Mouse (Mus musculus): ENCODE data around the gene Dmap1. TPM values are rescaled to one million over a fixed set of nuclear protein-coding genes. Genes with fewer than 3 reads are reported as not detected.

Gene Dmap1
- total and polyA plus RNA-seq, 3 experiments, result 39.3 to 43.4 (median 39.3) TPM

- Histone ChIP-seq H3K4me1 (ENCODE audit: control insufficient read depth in 1 of 2, insufficient read depth in 2 of 2) (peaks cover 5 to 72% of the 10 kb centered on the region in 2 experiments), H3K36me3 (replicated peaks in 1 of 2; ENCODE audit: control insufficient read depth in 1 of 2, insufficient read depth in 1 of 2, low read length in 1 of 2) (peaks cover 7 to 73% of the 10 kb centered on the region in 2 experiments), H3K79me2 (replicated peaks; ENCODE audit: control insufficient read depth, extremely low read depth, insufficient read depth, poor library complexity, severe bottlenecking) (no peaks in the 10 kb centered on the region), H3K27me3 (replicated peaks) (no peaks in the 10 kb centered on the region), H3K4me3 (replicated peaks in 1 of 3; ENCODE audit: low read depth in 2 of 3, low read length in 2 of 3, poor library complexity in 1 of 3) (no peak overlapping the region), H3K9ac (ENCODE audit: insufficient read depth, low read depth) (no peak overlapping the region), H3K9me3 (replicated peaks; ENCODE audit: low read length) (no peaks in the 10 kb centered on the region), H3K4me2 (ENCODE audit: insufficient read depth, low read depth, poor library complexity, severe bottlenecking) (no peak overlapping the region), H3K27ac (ENCODE audit: insufficient read depth, low read depth) (no peak overlapping the region)
- TF ChIP-seq KAT2A (IDR thresholded peaks at IDR 0.05; ENCODE audit: insufficient replicate concordance, low read length) (no peak), POLR2AphosphoS2 (IDR thresholded peaks at IDR 0.05; ENCODE audit: low read depth, low read length) (no peak), CHD2 (IDR thresholded peaks at IDR 0.05; ENCODE audit: low read length) (no peak), ZKSCAN1 (IDR thresholded peaks at IDR 0.05; ENCODE audit: borderline replicate concordance, low read depth, low read length) (no peak)
- DNase-seq (ENCODE audit: extremely low read depth), result no peak
- in situ Hi-C loops (cut with MboI; ENCODE audit: low pct_ligation_motif_present, low pct_unique_long_range_greater_than_20kb, low sequenced_read_pairs), result no loop called here
- dilution Hi-C loops (cut with MboI; ENCODE audit: extremely low pct_ligation_motif_present, extremely low pct_unique_long_range_greater_than_20kb, low sequenced_read_pairs), result no loop called here
Observed at GRCm38 (mm10) chr4:117645859-117646258, 36.2 kb downstream of the Dmap1 start.

- Histone ChIP-seq H3K9me3 (replicated peaks; ENCODE audit: low read length) (no peaks in the 10 kb centered on the region), H3K4me2 (ENCODE audit: insufficient read depth, low read depth, poor library complexity, severe bottlenecking) (no peak overlapping the region), H3K27ac (ENCODE audit: insufficient read depth, low read depth) (no peak overlapping the region), H3K9ac (ENCODE audit: insufficient read depth, low read depth) (no peak overlapping the region), H3K79me2 (replicated peaks; ENCODE audit: control insufficient read depth, extremely low read depth, insufficient read depth, poor library complexity, severe bottlenecking) (no peaks in the 10 kb centered on the region), H3K4me3 (replicated peaks in 1 of 3; ENCODE audit: low read depth in 2 of 3, low read length in 2 of 3, poor library complexity in 1 of 3) (no peak overlapping the region), H3K4me1 (ENCODE audit: control insufficient read depth in 1 of 2, insufficient read depth in 2 of 2) (peaks cover 5 to 69% of the 10 kb centered on the region in 2 experiments), H3K36me3 (replicated peaks in 1 of 2; ENCODE audit: control insufficient read depth in 1 of 2, insufficient read depth in 1 of 2, low read length in 1 of 2) (peaks cover 7 to 73% of the 10 kb centered on the region in 2 experiments), H3K27me3 (replicated peaks) (no peaks in the 10 kb centered on the region)
- in situ Hi-C loops (cut with MboI; ENCODE audit: low pct_ligation_motif_present, low pct_unique_long_range_greater_than_20kb, low sequenced_read_pairs), result no loop called here
- dilution Hi-C loops (cut with MboI; ENCODE audit: extremely low pct_ligation_motif_present, extremely low pct_unique_long_range_greater_than_20kb, low sequenced_read_pairs), result no loop called here
- no peak for TF ChIP-seq USF1 (IDR thresholded peaks at IDR 0.05; ENCODE audit: low read depth, low read length)
- no peak for TF ChIP-seq CHD2 (IDR thresholded peaks at IDR 0.05; ENCODE audit: low read length)
- no peak for TF ChIP-seq RCOR1 (conservative IDR thresholded peaks at IDR 0.05; ENCODE audit: low read depth, low read length)
- no peak for TF ChIP-seq IRF4 (IDR thresholded peaks at IDR 0.05; ENCODE audit: low read depth, low read length)
- TF ChIP-seq HCFC1 (IDR thresholded peaks at IDR 0.05; ENCODE audit: low read depth, low read length), result no peak
- no peak for TF ChIP-seq MAX (IDR thresholded peaks at IDR 0.05; ENCODE audit: low read length)
- TF ChIP-seq NELFE (IDR thresholded peaks at IDR 0.05; ENCODE audit: low read depth, low read length), result no peak
- TF ChIP-seq E2F4 (IDR thresholded peaks at IDR 0.05; ENCODE audit: insufficient replicate concordance, low read depth, low read length), result no peak
- TF ChIP-seq POLR2AphosphoS2 (IDR thresholded peaks at IDR 0.05; ENCODE audit: low read depth, low read length), result no peak
- DNase-seq (ENCODE audit: extremely low read depth), result no peak
Observed at GRCm38 (mm10) chr4:117645031-117645435, 37.0 kb downstream of the Dmap1 start.

GRCm38 (mm10) chr4:117641804-117642203 is 40.3 kb downstream of the Dmap1 start:
- dilution Hi-C loops (cut with MboI; ENCODE audit: extremely low pct_ligation_motif_present, extremely low pct_unique_long_range_greater_than_20kb, low sequenced_read_pairs), result no loop called here
- H3K4me1 ChIP-seq (ENCODE audit: control insufficient read depth in 1 of 2, insufficient read depth in 2 of 2), result peaks cover 3 to 40% of the 10 kb centered on the region in 2 experiments; a peak in 3 of 4 replicates

More at GRCm38 (mm10) chr4:117641804-117642203, 40.3 kb downstream of the Dmap1 start:
- Histone ChIP-seq H3K9ac (ENCODE audit: insufficient read depth, low read depth) (no peak overlapping the region), H3K27ac (ENCODE audit: insufficient read depth, low read depth) (no peak overlapping the region), H3K79me2 (replicated peaks; ENCODE audit: control insufficient read depth, extremely low read depth, insufficient read depth, poor library complexity, severe bottlenecking) (no peaks in the 10 kb centered on the region), H3K4me3 (replicated peaks in 1 of 3; ENCODE audit: low read depth in 2 of 3, low read length in 2 of 3, poor library complexity in 1 of 3) (no peak overlapping the region), H3K27me3 (replicated peaks) (no peaks in the 10 kb centered on the region), H3K4me2 (ENCODE audit: insufficient read depth, low read depth, poor library complexity, severe bottlenecking) (no peak overlapping the region), H3K9me3 (replicated peaks; ENCODE audit: low read length) (no peaks in the 10 kb centered on the region), H3K36me3 (replicated peaks in 1 of 2; ENCODE audit: control insufficient read depth in 1 of 2, insufficient read depth in 1 of 2, low read length in 1 of 2) (peaks cover 5 to 68% of the 10 kb centered on the region in 2 experiments)
- in situ Hi-C loops (cut with MboI; ENCODE audit: low pct_ligation_motif_present, low pct_unique_long_range_greater_than_20kb, low sequenced_read_pairs), result no loop called here
- no peak for TF ChIP-seq MAFK (IDR thresholded peaks at IDR 0.05; ENCODE audit: insufficient replicate concordance, low read length)
- DNase-seq (ENCODE audit: extremely low read depth), result no peak
